Mouse (Mus musculus): ENCODE results near the gene Znrd1. TPM values are rescaled to one million over a fixed set of nuclear protein-coding genes. Genes with fewer than 3 reads are reported as not detected.
A peak's percentile ranks its signal among the peaks of the same experiment; 100 is the strongest.

The Znrd1 gene
- total RNA-seq (2012; rRNA removed): 20.5 and 26.4 TPM in 2 replicates
- polyA plus RNA-seq (2012; ENCODE audit: insufficient read depth in 1 of 2, insufficient read length in 2 of 2, low read depth in 1 of 2, low replicate concordance in 2 of 2, missing spikeins in 1 of 2): 10 to 100 TPM in 1 of 2 experiments, not detected in 1; 38.2 TPM

GRCm38 (mm10) chr17:36957999-36958743 is at the start of gene Znrd1, which contains the start of gene Znrd1as:
Gene Znrd1 (minus strand): TSS chr17:36958559.
Gene Znrd1as (plus strand): TSS chr17:36958592.
- Histone ChIP-seq H3K36me3 (ENCODE audit: control insufficient read depth in 1 of 2, insufficient read depth in 2 of 2, low read length in 2 of 2) (no peaks in the 10 kb centered on the region), H3K4me1 (ENCODE audit: control insufficient read depth in 1 of 2, insufficient read depth in 2 of 2, low read length in 2 of 2) (no peaks in the 10 kb centered on the region; a peak in 1 of 4 replicates), H3K79me2 (ENCODE audit: control insufficient read depth, insufficient read depth, low read length, poor library complexity) (no peaks in the 10 kb centered on the region), H3K27me3 (ENCODE audit: control insufficient read depth in 1 of 2, insufficient read depth in 2 of 2, low read length in 2 of 2) (no peaks in the 10 kb centered on the region), H3K4me3 (ENCODE audit: control insufficient read depth in 1 of 2, insufficient read depth in 1 of 2, low read depth in 2 of 2, low read length in 2 of 2) (peak within 1 kb of the TSS; percentile 70 to 75), H3K27ac (ENCODE audit: control insufficient read depth, low read depth, low read length) (no peak within 1 kb of the TSS), H3K9ac (ENCODE audit: control insufficient read depth, low read depth, low read length, poor library complexity, severe bottlenecking) (peak within 1 kb of the TSS; percentile 54), H3K9me3 (replicated peaks; ENCODE audit: insufficient read depth, low read length) (no peaks in the 10 kb centered on the region)
- DNase-seq (ENCODE audit: low read depth, low spot score): peak; percentile 91
- TF ChIP-seq TAL1 (IDR thresholded peaks at IDR 0.05; ENCODE audit: low read length): no peak
- TF ChIP-seq MAFK (IDR thresholded peaks at IDR 0.05; ENCODE audit: borderline replicate concordance, low read depth, low read length): no peak
- no peak for TF ChIP-seq CHD1 (IDR thresholded peaks at IDR 0.05; ENCODE audit: low read depth, low read length)
- no peak for TF ChIP-seq POLR2AphosphoS5 (IDR thresholded peaks at IDR 0.05; ENCODE audit: borderline replicate concordance, low read depth, low read length)
- no peak for TF ChIP-seq ZKSCAN1 (IDR thresholded peaks at IDR 0.05; ENCODE audit: low read depth, low read length)
- TF ChIP-seq MAZ (IDR thresholded peaks at IDR 0.05; ENCODE audit: low read depth, low read length): no peak
- no peak; the same call in 1 of the 2 replicates for TF ChIP-seq NRF1 (IDR thresholded peaks at IDR 0.05; ENCODE audit: insufficient read depth, low read depth, low read length, poor library complexity, severe bottlenecking)
- peak; percentile 66; the same call in 1 of the 2 replicates for TF ChIP-seq KAT2A (conservative IDR thresholded peaks at IDR 0.05; ENCODE audit: low read depth, low read length)
- no peak for TF ChIP-seq CHD2 (IDR thresholded peaks at IDR 0.05; ENCODE audit: low read length)
- no peak for TF ChIP-seq MYC (IDR thresholded peaks at IDR 0.05; ENCODE audit: low read depth, low read length)
- no peak for TF ChIP-seq JUND (IDR thresholded peaks at IDR 0.05; ENCODE audit: low read depth, low read length)
- no peak for TF ChIP-seq SMC3 (IDR thresholded peaks at IDR 0.05; ENCODE audit: low read depth, low read length)
- TF ChIP-seq POLR2A (IDR thresholded peaks at IDR 0.05; ENCODE audit: control insufficient read depth in 1 of 2, insufficient read depth in 1 of 2, low read depth in 1 of 2, low read length in 2 of 2, poor library complexity in 1 of 2): peak in 1 of 2 experiments; percentile 56; a peak in 1 of 4 replicates
- no peak for TF ChIP-seq RCOR1 (IDR thresholded peaks at IDR 0.05; ENCODE audit: low read depth, low read length)
- TF ChIP-seq MYB (IDR thresholded peaks at IDR 0.05; ENCODE audit: low read depth, low read length): peak; percentile 93
- no peak for TF ChIP-seq ZNF384 (IDR thresholded peaks at IDR 0.05; ENCODE audit: low read depth, low read length)
- TF ChIP-seq MXI1 (IDR thresholded peaks at IDR 0.05; ENCODE audit: low read depth, low read length): peak; percentile 56
- TF ChIP-seq CTCF (IDR thresholded peaks at IDR 0.05 in 2 of 3, conservative IDR thresholded peaks at IDR 0.05 in 1 of 3; ENCODE audit: control insufficient read depth in 1 of 3, insufficient read depth in 1 of 3, low read depth in 2 of 3, low read length in 3 of 3, poor library complexity in 1 of 3, severe bottlenecking in 1 of 3): no peak
- no peak for TF ChIP-seq UBTF (IDR thresholded peaks at IDR 0.05; ENCODE audit: borderline replicate concordance, insufficient read depth, low read depth, low read length)
- peak in 1 of 2 experiments; percentile 63; a peak in 2 of 4 replicates for TF ChIP-seq EP300 (IDR thresholded peaks at IDR 0.05; ENCODE audit: low read depth in 1 of 2, low read length in 2 of 2)
- TF ChIP-seq E2F4 (IDR thresholded peaks at IDR 0.05; ENCODE audit: borderline replicate concordance, low read depth, low read length): no peak
- peak; percentile 75 for TF ChIP-seq ETS1 (IDR thresholded peaks at IDR 0.05; ENCODE audit: low read depth, low read length)
- TF ChIP-seq MAX (IDR thresholded peaks at IDR 0.05; ENCODE audit: low read length): peak; percentile 65
- peak; percentile 69; the same call in 1 of the 2 replicates for TF ChIP-seq GABPA (IDR thresholded peaks at IDR 0.05; ENCODE audit: low read depth, low read length)
- no peak for TF ChIP-seq USF2 (IDR thresholded peaks at IDR 0.05; ENCODE audit: borderline replicate concordance in 1 of 2, insufficient read depth in 1 of 2, low read depth in 1 of 2, low read length in 2 of 2)
- no peak for TF ChIP-seq RAD21 (IDR thresholded peaks at IDR 0.05; ENCODE audit: low read depth, low read length)
- TF ChIP-seq TBP (IDR thresholded peaks at IDR 0.05; ENCODE audit: low read depth, low read length): peak; percentile 72
- peak; percentile 82 for TF ChIP-seq SIN3A (IDR thresholded peaks at IDR 0.05; ENCODE audit: low read length)
- TF ChIP-seq NELFE (IDR thresholded peaks at IDR 0.05; ENCODE audit: low read depth, low read length): no peak
- no peak for TF ChIP-seq ZC3H11A (IDR thresholded peaks at IDR 0.05; ENCODE audit: low read depth, low read length)
- no peak; the same call in 1 of the 2 replicates for TF ChIP-seq MEF2A (IDR thresholded peaks at IDR 0.05; ENCODE audit: extremely low read depth, insufficient replicate concordance, low read depth, low read length, poor library complexity, severe bottlenecking)
- TF ChIP-seq GATA1 (IDR thresholded peaks at IDR 0.05; ENCODE audit: low read depth, low read length): no peak
- no peak for TF ChIP-seq ZMIZ1 (IDR thresholded peaks at IDR 0.05; ENCODE audit: low read depth, low read length)
- no peak; the same call in 1 of the 2 replicates for TF ChIP-seq POLR2AphosphoS2 (IDR thresholded peaks at IDR 0.05; ENCODE audit: low read length)
- peak; percentile 93 for TF ChIP-seq HCFC1 (IDR thresholded peaks at IDR 0.05; ENCODE audit: low read depth, low read length)
- no peak for TF ChIP-seq BHLHE40 (IDR thresholded peaks at IDR 0.05; ENCODE audit: borderline replicate concordance, low read depth, low read length)
